Mouse (Mus musculus) limb, embryonic 15.5 days (tissue): Measurements from ENCODE around the gene Otud3. TPM values are rescaled to one million over a fixed set of nuclear protein-coding genes. Genes with fewer than 3 reads are reported as not detected.

ENCODE experiments used
- polyA plus RNA-seq: library from polyadenylated mRNA; unstranded; fragments of >200 nt; fragmentation: Nextera tagmentation; extraction: Ambion mirVana; gene quantifications from 2 replicates; pipeline ENCODE4 v1.2.1, GENCODE M21; 2015

Gene Otud3
- polyA plus RNA-seq, 1 experiment from 2014 or later = 2.6 TPM

Other genes with a start within 250 kb of the Otud3 start
- gene Pla2g2c, start 189.2 kb downstream of the Otud3 start, polyA plus RNA-seq = 0.24 TPM in 1 of 2 replicates, not detected in the other
- 0.43 and 0.54 TPM in 2 replicates for gene Ubxn10, start 176.8 kb downstream of the Otud3 start, polyA plus RNA-seq
- gene Pla2g2f, start 156.3 kb downstream of the Otud3 start, polyA plus RNA-seq = 60.8 and 64.7 TPM in 2 replicates
- 0.26 and 0.51 TPM in 2 replicates for gene Pla2g2d, start 138.2 kb downstream of the Otud3 start, polyA plus RNA-seq
- gene Pla2g5, start 50.5 kb downstream of the Otud3 start, polyA plus RNA-seq = 1.3 and 1.7 TPM in 2 replicates
- gene Gm13030, start 40.0 kb downstream of the Otud3 start, polyA plus RNA-seq = not detected in 2 replicates
- gene Pla2g2e, start 36.0 kb downstream of the Otud3 start, polyA plus RNA-seq = not detected in 2 replicates
- gene Rnf186, start 53.2 kb upstream of the Otud3 start, polyA plus RNA-seq = 0.19 and 0.32 TPM in 2 replicates
- 5.3 and 5.5 TPM in 2 replicates for gene Tmco4, start 58.9 kb upstream of the Otud3 start, polyA plus RNA-seq
- 0.15 TPM in 1 of 2 replicates, not detected in the other for gene Htr6, start 161.6 kb upstream of the Otud3 start, polyA plus RNA-seq
- gene Nbl1, start 179.0 kb upstream of the Otud3 start, polyA plus RNA-seq = 148 and 155 TPM in 2 replicates
- 428 and 467 TPM in 2 replicates for gene Minos1, start 217.2 kb upstream of the Otud3 start, polyA plus RNA-seq